Mouse (Mus musculus): ENCODE results near the gene Abhd13. TPM values are rescaled to one million over a fixed set of nuclear protein-coding genes. Genes with fewer than 3 reads are reported as not detected.

Abhd13 gene
- polyA plus RNA-seq (2015; fragmentation: Nextera tagmentation; extraction: Ambion mirVana), result 11.1 and 11.8 TPM in 2 replicates

DNA sequence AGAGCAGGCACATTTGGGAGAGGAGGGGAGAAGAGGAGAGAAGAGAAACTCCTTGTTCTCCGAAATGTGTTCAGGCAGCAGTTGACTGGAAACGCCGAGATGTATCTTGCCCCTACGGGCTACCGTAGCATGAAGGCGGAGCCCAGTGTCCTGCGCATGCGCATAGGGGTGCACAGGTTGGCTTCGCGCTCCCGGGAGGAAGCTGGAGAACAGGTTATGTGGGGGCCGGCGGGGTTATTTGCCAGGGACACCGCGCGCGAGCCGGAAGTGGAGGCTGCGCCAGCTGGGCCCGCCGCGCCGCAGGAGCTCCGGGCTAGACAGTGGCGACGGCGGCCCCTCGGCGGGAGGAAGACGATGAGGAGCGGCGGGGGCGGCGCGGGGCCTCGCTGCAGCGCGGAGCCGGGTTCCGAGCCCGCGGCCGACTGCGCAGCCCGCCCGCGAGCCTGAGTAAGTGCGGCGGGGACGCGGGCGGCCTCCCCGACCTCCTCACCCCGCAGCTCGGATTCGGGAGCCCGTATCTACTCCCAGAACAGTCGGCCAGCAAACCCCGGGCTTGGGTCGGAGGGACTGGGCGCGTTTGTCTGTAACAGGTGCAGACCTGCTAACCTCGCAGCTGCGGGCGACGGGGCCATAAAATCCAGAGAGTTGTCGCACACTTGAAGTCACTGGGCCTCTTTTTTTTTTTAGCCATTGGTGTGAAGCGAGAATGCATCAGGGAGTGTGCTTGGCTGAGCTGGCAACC is at the start of gene Abhd13, which contains the start of gene Lig4:
Abhd13 (plus strand) TSS at position 135 of the 742 bp plus-strand sequence.
Lig4 (minus strand) TSS at position 114 of the 742 bp plus-strand sequence.
- WGBS, result 0% methylated on average over 68 of the region's 68 CpGs
- Histone ChIP-seq H3K27ac (ENCODE audit: low read length) (peak within 1 kb of the TSS; percentile 86), H3K36me3 (ENCODE audit: control insufficient read depth, insufficient read depth) (peaks cover 5% of the 10 kb centered on the region), H3K9me3 (replicated peaks; ENCODE audit: control insufficient read depth, low read length) (no peaks in the 10 kb centered on the region), H3K4me2 (ENCODE audit: low read depth, low read length) (peak within 1 kb of the TSS; percentile 90), H3K9ac (ENCODE audit: low read length) (peak within 1 kb of the TSS; percentile 90), H3K4me1 (ENCODE audit: control insufficient read depth, insufficient read depth, low read length) (peaks cover 31% of the 10 kb centered on the region), H3K4me3 (ENCODE audit: low read length) (peak within 1 kb of the TSS; percentile 82), H3K27me3 (ENCODE audit: control insufficient read depth, insufficient read depth, low read length) (no peaks in the 10 kb centered on the region)
- ATAC-seq (replicated peaks; ENCODE audit: extremely low read depth, insufficient read depth, low FRiP score), result peak; percentile 70

DNA sequence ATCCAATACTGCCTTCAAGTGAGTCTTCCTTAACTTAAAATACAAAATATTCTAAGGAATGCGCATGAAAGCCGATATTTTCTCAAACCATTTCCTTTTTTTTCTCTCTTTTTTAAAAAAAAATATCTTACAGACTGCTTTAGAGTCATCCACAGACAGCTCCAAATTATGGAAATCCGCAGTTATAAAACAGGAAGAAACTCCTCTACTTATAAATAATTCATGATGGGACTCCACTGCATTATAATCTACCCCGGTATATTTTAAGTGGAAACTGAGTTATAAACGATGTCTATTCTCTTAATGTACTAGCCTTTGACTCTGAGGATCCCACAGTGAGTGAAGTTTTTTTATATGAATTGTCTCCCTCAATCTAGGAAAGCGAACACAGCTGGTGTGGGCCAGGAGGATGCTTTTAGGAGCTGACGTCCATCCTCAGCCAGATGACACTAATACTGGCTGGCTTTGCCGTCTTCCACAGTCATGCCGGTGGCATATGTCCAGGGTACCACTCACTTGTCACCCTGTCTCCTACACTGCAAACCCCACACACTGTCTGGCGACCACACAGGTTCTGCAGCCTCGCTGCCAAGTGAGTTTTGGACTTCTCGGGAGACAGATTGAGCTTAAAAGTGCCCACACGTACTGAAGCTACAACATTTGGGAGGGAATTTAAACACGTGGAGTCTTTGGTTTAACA is 47.6 kb upstream of the Abhd13 start:
- H3K27me3 ChIP-seq (ENCODE audit: control insufficient read depth, insufficient read depth, low read length), result no peaks in the 10 kb centered on the region
- ATAC-seq (replicated peaks; ENCODE audit: extremely low read depth, insufficient read depth, low FRiP score), result no peak
- H3K27ac ChIP-seq (ENCODE audit: low read length), result no peak overlapping the region
- no peak overlapping the region for H3K4me3 ChIP-seq (ENCODE audit: low read length)
- H3K4me1 ChIP-seq (ENCODE audit: control insufficient read depth, insufficient read depth, low read length), result no peaks in the 10 kb centered on the region
- no peaks in the 10 kb centered on the region for H3K36me3 ChIP-seq (ENCODE audit: control insufficient read depth, insufficient read depth)
- no peak overlapping the region for H3K4me2 ChIP-seq (ENCODE audit: low read depth, low read length)
- 70% methylated on average over 14 of the region's 14 CpGs for WGBS
- no peak overlapping the region for H3K9ac ChIP-seq (ENCODE audit: low read length)
- H3K9me3 ChIP-seq (replicated peaks; ENCODE audit: control insufficient read depth, low read length), result no peaks in the 10 kb centered on the region

DNA sequence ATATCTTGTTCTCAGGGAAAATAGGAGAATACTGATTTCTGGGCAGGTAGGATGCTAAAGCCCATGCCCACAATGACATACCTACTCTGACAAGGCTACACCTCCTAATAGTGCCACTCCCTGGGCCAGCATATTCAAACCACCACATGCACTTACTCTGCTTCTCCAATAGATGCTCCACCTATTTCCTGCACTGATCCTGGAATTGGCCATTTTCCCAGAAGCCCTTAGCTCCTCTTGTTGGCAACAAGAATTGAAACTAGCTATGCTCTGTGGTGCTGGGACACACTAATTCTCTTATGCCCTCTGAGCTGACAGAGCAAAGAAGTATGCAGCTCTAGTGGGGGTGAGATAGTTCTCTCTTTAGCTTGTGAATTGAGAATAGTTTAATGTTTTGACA is 44.8 kb upstream of the Abhd13 start:
- Histone ChIP-seq H3K9ac (ENCODE audit: low read length) (no peak overlapping the region), H3K36me3 (ENCODE audit: control insufficient read depth, insufficient read depth) (no peaks in the 10 kb centered on the region), H3K4me3 (ENCODE audit: low read length) (no peak overlapping the region), H3K27ac (ENCODE audit: low read length) (no peak overlapping the region), H3K27me3 (ENCODE audit: control insufficient read depth, insufficient read depth, low read length) (no peaks in the 10 kb centered on the region), H3K4me1 (ENCODE audit: control insufficient read depth, insufficient read depth, low read length) (no peaks in the 10 kb centered on the region), H3K4me2 (ENCODE audit: low read depth, low read length) (no peak overlapping the region), H3K9me3 (replicated peaks; ENCODE audit: control insufficient read depth, low read length) (no peaks in the 10 kb centered on the region)
- ATAC-seq (replicated peaks; ENCODE audit: extremely low read depth, insufficient read depth, low FRiP score), result no peak

DNA sequence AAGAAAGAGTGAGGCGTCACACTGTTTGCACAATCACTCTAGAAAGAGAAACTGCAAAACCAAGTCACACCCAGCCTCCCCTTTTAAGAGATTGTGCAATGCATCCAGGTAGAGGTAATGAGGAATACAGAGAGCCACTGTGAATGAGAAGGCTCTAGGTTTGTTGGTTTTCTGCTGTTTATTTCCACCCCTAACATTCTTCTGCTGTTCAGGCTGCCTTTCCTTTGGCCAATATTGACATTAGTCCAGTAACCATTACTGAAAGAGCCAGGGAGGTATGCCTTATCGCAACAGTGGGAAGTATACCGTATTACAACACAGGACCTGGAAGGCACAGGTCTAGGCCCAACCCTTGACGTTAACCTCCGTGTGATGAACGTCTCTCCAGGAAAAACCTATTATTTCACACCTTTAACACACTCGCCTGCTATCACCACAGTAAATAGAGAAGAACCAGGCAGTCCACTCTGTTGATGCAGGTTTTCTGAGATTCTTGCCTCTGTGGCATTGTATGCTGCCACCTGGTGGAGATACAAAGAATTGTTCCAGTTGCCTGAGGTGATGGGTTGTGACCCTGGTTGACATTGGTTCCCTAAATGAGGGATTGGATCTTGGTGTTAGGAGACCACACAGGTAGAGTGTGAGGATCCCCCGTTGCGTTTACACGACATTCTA is 42.5 kb upstream of the Abhd13 start:
- Histone ChIP-seq H3K4me1 (ENCODE audit: control insufficient read depth, insufficient read depth, low read length) (no peaks in the 10 kb centered on the region), H3K9ac (ENCODE audit: low read length) (no peak overlapping the region), H3K4me3 (ENCODE audit: low read length) (no peak overlapping the region), H3K27ac (ENCODE audit: low read length) (no peak overlapping the region), H3K36me3 (ENCODE audit: control insufficient read depth, insufficient read depth) (no peaks in the 10 kb centered on the region), H3K27me3 (ENCODE audit: control insufficient read depth, insufficient read depth, low read length) (no peaks in the 10 kb centered on the region), H3K4me2 (ENCODE audit: low read depth, low read length) (no peak overlapping the region), H3K9me3 (replicated peaks; ENCODE audit: control insufficient read depth, low read length) (no peaks in the 10 kb centered on the region)
- WGBS, result 30% methylated on average over 10 of the region's 10 CpGs
- ATAC-seq (replicated peaks; ENCODE audit: extremely low read depth, insufficient read depth, low FRiP score), result no peak

DNA sequence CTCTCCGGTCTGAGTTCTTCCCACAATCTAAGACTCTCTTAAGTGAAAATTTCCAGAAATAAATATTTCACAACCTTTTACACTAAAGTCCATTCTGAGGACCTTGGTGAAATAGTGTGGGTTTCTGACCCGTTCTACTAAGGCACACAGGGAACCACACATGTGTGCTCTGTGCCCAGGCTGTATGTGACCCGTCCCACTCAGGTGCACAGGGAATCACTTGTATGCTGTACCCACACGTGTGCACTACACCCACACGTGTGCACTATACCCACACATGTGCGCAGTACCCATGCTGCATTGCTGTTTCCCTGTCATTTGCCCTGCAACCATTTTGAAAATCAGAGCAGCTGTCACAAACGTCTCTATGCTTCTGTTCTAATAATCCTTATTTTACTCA is 41.9 kb upstream of the Abhd13 start:
- Histone ChIP-seq H3K4me2 (ENCODE audit: low read depth, low read length) (no peak overlapping the region), H3K4me3 (ENCODE audit: low read length) (no peak overlapping the region), H3K4me1 (ENCODE audit: control insufficient read depth, insufficient read depth, low read length) (no peaks in the 10 kb centered on the region), H3K9ac (ENCODE audit: low read length) (no peak overlapping the region), H3K27ac (ENCODE audit: low read length) (no peak overlapping the region), H3K36me3 (ENCODE audit: control insufficient read depth, insufficient read depth) (no peaks in the 10 kb centered on the region), H3K9me3 (replicated peaks; ENCODE audit: control insufficient read depth, low read length) (no peaks in the 10 kb centered on the region), H3K27me3 (ENCODE audit: control insufficient read depth, insufficient read depth, low read length) (no peaks in the 10 kb centered on the region)
- ATAC-seq (replicated peaks; ENCODE audit: extremely low read depth, insufficient read depth, low FRiP score), result no peak
- WGBS, result 64% methylated on average over 7 of the region's 7 CpGs

DNA sequence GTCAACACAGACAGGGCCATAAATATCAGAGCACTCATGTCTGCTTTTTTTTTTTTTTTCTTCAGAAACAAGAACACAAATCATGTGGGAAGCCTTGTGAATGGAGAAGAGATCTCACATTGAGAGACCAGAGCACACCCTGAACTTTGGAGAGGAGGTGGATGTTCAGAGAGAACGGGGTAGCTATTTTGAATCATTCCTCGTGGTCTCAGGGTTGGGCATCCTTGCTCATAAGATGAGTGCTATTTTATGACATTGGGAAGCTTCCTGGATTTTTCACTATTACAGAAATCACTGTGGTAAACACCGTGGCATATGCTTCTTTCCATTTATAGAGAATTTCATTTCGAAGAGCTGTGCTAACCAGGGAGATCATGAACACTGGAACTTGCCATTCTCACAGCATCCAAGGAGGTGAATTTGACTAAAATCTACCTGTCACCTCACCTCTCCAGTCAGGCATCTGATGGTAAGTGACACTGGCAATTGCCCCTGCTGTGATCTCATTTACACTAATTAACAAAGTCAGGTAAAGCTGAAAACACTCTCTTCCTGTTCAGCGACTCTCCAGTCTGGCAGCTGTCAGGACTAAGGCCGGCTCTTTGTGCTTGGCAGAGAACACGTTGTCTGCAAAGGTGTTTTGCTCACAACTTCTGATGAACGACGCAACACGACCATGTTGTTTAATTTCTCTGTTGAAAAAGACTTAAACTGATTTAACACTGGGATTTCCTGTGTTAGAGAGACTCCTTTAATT is 28.2 kb upstream of the Abhd13 start:
- Histone ChIP-seq H3K27ac (ENCODE audit: low read length) (no peak overlapping the region), H3K9ac (ENCODE audit: low read length) (no peak overlapping the region), H3K36me3 (ENCODE audit: control insufficient read depth, insufficient read depth) (no peaks in the 10 kb centered on the region), H3K4me3 (ENCODE audit: low read length) (no peak overlapping the region), H3K27me3 (ENCODE audit: control insufficient read depth, insufficient read depth, low read length) (no peaks in the 10 kb centered on the region), H3K9me3 (replicated peaks; ENCODE audit: control insufficient read depth, low read length) (0 out of 2 replicates have a peak, but pooled peaks cover 2% of the 10 kb centered on the region), H3K4me1 (ENCODE audit: control insufficient read depth, insufficient read depth, low read length) (no peaks in the 10 kb centered on the region), H3K4me2 (ENCODE audit: low read depth, low read length) (no peak overlapping the region)
- WGBS, result 59% methylated on average over 10 of the region's 10 CpGs
- no peak for ATAC-seq (replicated peaks; ENCODE audit: extremely low read depth, insufficient read depth, low FRiP score)

DNA sequence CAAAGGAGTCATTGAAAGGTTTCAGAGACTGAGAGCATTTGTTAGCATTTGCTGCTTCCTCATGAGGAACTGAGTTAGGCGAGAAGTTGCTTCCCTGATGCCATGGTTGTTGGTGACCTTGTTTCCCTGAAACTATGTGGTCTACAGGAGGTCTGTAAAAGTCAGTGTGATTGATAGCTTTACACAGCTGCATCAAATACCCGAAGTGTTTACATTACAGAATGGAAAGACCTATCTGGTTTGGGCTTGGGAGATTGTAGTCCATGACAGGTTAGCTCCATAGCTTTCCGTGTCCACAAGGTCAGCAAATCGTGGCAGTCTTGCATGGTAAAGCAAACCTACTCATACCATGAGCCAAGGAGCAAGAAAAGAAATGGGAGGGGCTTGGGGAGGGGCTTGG is 19.2 kb upstream of the Abhd13 start:
- Histone ChIP-seq H3K36me3 (ENCODE audit: control insufficient read depth, insufficient read depth) (no peaks in the 10 kb centered on the region), H3K9me3 (replicated peaks; ENCODE audit: control insufficient read depth, low read length) (0 out of 2 replicates have a peak, but pooled peaks cover under 1% of the 10 kb centered on the region), H3K4me3 (ENCODE audit: low read length) (no peak overlapping the region), H3K27me3 (ENCODE audit: control insufficient read depth, insufficient read depth, low read length) (no peaks in the 10 kb centered on the region), H3K27ac (ENCODE audit: low read length) (no peak overlapping the region), H3K4me2 (ENCODE audit: low read depth, low read length) (no peak overlapping the region), H3K9ac (ENCODE audit: low read length) (no peak overlapping the region), H3K4me1 (ENCODE audit: control insufficient read depth, insufficient read depth, low read length) (no peaks in the 10 kb centered on the region)
- no peak for ATAC-seq (replicated peaks; ENCODE audit: extremely low read depth, insufficient read depth, low FRiP score)
- WGBS, result 63% methylated on average over 4 of the region's 4 CpGs

DNA sequence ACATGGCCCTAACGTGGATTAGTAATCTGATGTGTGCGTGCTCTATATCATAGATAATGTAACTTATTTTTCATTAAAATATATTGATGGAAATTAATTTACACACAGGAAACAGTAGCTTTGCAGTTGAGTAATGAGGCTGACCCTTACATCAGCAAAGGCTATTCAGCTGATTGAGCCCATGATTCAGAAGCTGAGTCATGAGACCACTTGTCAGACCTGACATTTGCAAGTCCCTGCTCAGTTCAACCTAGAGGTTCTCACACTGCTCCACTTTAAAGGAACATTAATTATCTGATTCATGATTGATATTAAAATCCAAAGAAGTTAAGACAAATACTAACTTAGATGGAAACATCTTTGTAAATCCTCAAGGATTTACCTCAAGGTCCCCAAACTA is 17.6 kb upstream of the Abhd13 start:
- ATAC-seq (replicated peaks; ENCODE audit: extremely low read depth, insufficient read depth, low FRiP score), result no peak
- WGBS, result 85% methylated on average over 2 of the region's 2 CpGs
- no peaks in the 10 kb centered on the region for H3K27me3 ChIP-seq (ENCODE audit: control insufficient read depth, insufficient read depth, low read length)

More for the DNA sequence above, 17.6 kb upstream of the Abhd13 start:
- Histone ChIP-seq H3K36me3 (ENCODE audit: control insufficient read depth, insufficient read depth) (no peaks in the 10 kb centered on the region), H3K27ac (ENCODE audit: low read length) (no peak overlapping the region), H3K4me1 (ENCODE audit: control insufficient read depth, insufficient read depth, low read length) (no peaks in the 10 kb centered on the region), H3K9me3 (replicated peaks; ENCODE audit: control insufficient read depth, low read length) (no peaks in the 10 kb centered on the region), H3K9ac (ENCODE audit: low read length) (no peak overlapping the region), H3K4me2 (ENCODE audit: low read depth, low read length) (no peak overlapping the region), H3K4me3 (ENCODE audit: low read length) (no peak overlapping the region)
